Mouse (Mus musculus) urinary bladder, postnatal 25 days (tissue): ENCODE data around the gene Nlrp4c.
A peak's percentile ranks its signal among the peaks of the same experiment; 100 is the strongest.
"Not testable (repeated sequence)": the region's sequence is repeated elsewhere in the genome, so short reads cannot be mapped to it uniquely, and the experiment has no call there.

Experiments used
- DNase-seq: peaks from one replicate; pipeline ENCODE4 v3.0.0; 2022; ENCODE audit warnings: low spot score

Nlrp4c gene

DNA sequence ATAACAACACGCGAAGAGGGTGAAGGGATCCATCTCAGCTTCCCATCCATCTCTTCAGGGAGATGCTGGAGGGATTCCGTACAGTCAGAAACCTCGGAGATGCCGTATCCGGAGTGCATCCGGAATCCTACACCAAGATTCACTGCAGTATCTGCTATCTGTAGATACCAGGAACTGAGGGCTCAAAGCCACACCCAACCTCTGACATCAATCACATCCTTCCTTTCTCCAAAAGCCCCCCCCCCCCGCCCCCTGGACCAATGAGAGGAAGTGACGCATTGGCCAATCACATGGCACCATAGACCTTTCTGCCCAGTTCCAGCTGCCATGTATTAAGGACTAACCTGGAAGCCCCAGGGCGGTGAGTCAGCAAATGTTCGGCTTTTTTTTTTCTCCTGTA lies at the start of gene Nlrp4c:
Gene Nlrp4c (plus strand): TSS at position 301 of the 400 bp plus-strand sequence.
- DNase-seq = no peak

DNA sequence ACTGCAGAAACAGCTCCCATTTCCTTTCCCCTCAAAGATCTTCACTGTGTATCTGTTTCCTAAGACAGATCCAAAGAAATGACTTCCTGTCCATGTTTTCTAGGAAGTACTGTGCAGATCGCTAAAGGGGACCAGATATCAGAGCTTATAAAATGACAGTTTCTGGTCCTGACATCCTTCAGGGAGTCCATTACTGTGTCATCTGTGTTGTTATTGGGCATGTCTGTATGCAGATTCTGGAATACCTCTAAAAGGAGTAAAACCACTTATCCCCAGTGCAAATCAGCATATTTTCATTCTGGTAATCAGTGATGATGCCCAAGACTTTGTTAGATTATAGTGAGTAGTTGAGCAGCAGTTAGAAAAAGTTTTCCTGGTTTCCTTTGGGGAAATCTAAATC lies 34.1 kb upstream of the Nlrp4c start, which contains the start of gene Vmn1r65:
Gene Vmn1r65 (minus strand): TSS at position 101 of the 400 bp plus-strand sequence.
- no peak for DNase-seq

DNA sequence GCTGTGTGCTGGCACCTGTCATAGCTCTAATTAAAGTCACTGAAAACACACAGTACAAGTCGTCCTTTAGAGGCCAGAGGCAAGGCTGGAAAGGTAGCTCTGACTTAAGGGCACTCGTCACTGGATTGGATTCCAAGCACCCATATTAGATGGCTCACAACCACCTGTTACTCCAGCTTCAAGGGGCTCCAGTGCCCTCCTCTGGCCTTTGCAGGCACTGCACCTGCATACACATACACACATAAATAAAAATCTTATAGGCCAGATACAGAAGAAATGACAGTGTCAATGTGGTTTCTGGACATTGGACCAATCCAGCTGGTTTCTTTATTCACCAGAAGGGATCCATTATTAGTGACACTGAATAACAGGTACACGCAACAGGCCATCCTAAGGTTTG lies 74.5 kb downstream of the Nlrp4c start:
- DNase-seq = no peak

DNA sequence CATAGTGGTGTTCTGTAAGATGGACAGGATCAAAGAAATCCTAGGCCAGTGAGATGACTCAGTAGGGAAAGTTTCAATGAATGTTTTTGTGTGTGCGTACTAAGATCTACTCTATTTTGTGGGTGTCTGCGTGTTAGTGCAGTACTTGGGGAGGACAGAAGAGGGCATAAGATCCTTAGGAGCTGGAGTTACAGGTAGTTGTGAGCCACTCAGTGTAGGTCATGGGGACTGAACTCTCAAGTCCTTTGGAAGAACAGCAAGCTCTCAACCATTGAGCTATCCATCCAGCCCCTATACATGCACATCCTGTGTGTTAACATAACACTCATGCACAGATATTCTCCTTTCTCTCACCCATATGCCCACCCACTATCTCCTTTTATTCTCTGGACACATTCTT lies 75.1 kb downstream of the Nlrp4c start:
- not testable (repeated sequence) for DNase-seq

DNA sequence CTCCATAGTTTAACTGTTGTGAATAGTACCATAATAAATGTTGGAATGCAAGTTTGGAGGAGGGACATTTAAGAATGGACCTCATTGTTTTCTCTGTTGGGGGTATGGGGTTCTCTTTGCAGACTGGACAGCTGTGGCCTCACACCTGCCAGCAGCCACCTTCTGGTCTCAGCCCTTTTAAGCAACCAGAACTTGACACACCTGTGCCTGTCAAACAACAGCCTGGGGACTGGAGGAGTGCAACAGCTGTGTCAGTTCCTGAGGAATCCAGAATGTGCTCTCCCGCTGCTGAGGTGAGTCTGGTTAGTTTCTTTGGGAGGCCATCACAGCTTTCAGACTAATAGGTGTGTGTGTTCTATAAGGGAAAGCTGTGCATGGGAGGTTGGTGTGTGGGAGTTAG lies 76.2 kb downstream of the Nlrp4c start:
- DNase-seq = not testable (repeated sequence)

DNA sequence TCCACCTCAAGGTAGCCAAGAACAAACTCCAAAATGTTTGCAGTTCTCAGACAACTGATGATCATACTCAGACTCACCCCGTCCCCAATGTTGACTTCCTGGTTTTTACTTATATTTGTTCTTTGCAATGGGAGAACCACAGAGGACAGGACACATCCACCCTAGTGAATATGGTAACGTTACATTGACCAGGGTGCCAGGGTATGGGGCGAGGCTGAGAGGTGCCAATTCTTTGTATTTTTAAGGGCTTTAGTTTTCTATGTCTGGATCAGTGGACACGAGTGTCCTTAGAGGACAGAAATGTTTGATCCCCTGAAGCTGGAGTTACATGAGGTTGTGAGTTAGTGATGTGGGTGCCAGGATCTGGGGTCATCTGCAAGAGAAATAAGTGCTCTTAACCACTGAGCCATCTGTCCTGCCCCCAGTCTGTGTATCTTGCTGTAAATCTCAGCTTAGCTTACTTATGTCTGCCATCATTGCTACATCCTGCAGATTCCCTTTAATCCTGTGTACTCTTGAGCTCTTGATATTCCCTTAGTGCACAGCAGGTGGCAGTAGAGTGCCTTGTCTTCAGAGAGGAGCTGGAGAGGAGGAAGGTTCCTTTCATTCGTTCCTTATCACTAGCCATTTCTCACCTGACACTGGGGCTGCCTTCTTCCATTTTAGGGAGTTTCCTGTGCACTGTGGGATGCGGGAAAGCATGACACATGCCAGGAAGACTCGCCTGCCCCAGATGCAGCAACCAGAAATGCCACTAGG lies 81.9 kb downstream of the Nlrp4c start:
- peak; percentile 70 for DNase-seq

DNA sequence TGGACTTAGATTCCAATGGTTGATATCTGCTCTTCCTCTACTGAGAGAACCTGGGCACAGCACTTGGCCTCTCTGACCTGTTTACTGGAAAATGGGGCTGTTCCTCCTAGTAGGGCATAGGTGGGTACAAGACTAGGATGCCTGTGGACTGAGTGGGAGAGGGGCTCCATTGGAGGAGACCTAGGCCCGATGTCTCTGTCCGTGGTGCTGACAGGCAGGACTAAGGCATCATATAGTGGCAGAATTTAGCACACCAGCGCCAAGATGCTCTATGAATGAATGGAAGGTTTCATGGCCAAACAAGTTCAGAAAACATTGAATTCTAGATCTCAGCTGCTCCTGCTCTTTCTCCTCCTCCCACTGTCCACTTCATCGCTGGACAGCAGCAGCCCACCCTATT lies 85.4 kb downstream of the Nlrp4c start:
- DNase-seq = no peak

DNA sequence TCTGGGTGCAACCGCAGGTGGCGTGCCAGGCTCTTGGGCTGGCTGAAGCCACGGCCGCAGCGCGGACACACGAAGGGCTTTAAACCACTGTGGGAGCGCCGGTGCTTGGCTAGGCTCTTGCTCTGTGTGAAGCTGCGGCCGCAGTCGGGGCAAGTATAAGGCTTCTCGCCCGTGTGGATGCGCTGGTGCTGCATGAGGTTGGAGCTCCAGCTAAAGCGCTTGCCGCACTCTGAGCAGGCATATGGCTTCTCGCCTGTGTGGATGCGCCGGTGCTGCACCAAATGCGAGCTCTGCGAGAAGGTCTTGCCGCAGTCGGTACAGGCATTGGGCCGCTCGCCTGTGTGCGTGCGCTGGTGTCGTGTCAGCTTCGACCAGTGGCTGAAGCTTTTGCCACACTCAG lies 87.7 kb downstream of the Nlrp4c start:
- no peak for DNase-seq

DNA sequence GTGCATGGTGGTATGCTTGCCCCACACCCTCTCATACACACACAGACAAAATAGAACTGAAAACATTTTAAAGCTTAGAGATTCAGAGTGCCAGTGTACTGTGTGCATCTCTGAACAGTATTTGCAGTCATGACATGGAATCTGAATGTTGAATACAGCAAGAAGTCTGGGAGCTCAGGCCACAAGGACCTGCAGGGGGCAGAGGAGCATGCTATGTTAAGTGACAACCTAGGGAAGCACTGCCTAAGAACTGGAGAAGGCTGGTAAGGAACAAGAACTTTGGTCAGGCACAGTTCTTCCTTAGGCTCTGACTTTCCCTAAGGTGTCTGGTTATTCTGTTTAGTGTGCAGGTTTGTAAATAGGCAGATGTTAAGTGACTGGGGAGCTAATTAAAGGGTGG lies 91.5 kb downstream of the Nlrp4c start:
- DNase-seq = no peak

DNA sequence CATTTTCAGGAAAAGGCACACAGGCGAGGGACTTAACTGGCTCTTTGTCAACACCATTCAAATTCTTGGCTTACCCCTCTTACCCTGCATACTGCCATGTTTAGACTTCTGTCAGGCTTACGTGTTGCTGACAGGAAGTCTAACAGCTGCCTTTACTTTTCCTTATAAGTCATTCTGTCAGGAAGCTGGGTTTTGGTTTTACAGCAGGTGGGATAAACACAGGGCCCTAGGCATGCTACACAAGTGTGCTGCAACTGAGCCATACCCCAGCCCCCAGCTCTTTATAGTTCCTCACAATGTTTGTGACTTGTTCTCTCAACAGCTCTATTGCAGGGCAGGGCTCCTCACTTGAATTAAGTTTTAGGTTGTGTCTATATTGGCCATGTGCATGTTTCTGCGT lies 94.3 kb downstream of the Nlrp4c start:
- no peak for DNase-seq

DNA sequence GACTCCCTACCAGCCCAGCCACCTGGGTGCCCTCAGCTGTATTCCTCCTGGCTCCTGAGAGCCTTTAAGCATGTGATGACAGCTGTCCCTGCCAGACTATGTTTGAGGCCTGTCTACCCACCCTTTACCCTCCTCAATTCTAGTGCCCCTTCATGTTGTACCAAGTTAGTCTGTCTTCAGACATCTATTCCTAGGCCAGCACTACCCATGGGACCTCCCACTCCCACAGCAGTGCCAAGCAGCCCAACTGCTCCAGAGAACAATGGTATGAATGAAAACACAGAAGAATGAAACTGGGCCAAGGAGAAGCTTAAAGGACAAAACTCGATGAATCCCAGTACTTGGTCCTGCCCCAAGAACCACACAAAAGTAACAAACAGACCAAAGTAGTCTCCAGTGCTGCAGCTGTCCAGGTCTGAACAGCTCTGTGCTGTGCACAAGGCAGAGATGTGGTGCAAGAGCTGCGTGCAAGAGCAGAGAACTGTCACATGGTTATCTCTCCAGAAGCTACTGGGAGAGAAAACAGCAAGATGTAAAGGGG lies 99.1 kb downstream of the Nlrp4c start:
- DNase-seq = no peak

DNA sequence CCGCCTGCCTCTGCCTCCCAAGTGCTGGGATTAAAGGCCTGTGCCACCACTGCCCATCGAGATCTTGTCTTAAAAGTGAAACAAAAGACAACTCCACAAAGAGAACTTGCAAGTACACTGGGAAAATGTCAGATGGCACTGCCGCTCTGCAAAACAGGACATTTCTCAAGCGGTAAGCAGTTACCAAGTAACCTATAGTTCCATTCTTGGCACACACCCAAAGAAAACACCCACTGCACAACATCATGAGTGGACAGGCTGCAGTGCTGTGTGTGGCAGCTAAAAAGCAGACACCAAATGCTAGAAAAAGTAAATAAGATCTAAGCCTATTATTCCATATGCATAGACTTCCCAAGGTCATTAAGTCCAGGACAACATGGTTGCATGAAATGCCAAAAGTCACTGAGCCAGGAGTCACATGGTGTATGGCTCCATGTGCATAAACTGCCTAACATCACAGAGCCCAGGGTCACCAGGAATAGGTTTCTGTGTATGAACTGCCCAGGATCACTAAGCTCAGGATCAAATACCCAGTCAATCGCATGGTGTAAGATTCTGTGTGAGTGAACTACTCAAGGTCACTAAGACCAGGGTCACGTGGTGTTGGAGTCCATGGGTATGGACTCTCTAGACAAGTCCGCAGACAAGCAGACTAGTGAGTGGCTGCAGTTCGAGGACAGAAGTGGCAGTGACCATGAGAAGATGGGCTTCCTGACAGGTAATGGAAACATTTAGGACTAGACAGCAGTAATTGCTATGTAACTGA lies 100.6 kb downstream of the Nlrp4c start:
- DNase-seq = no peak

DNA sequence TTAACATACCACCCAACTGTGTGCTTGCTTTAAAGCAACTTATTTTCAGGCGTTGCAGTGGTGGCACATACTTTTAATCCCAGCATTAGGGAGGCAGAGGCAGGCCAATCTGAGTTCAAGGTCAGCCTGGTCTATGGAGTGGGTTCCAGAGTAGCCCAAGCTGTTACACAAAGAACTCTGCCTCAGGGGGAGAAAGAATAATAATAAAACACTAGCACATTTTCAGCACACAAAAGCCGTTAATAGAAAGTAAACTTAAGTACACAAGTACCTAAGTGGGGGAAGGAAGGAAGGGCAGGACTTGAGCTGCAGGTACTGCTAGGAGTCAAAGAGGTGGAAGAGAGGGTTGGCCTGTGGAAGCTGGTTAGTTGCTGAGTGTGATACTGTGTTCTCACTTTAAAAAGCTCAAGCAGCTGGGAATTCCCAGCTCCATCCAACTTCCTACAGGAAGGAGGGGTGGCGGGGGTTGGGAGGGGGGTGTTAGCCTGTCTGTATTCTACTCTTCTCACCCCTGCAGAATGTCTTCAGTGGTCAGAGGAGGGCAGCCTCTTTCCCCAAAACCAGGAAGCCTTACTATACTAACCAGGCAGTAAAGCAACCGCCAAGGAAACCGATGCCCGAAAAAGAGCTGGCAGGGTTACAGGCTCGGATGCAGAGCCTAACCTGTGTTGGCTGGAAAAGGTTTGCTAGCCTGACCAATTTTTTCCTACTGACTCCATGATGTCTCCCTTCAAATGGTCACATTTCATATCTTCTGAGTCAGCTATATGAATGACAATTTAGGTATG lies 101.4 kb downstream of the Nlrp4c start:
- DNase-seq = no peak

DNA sequence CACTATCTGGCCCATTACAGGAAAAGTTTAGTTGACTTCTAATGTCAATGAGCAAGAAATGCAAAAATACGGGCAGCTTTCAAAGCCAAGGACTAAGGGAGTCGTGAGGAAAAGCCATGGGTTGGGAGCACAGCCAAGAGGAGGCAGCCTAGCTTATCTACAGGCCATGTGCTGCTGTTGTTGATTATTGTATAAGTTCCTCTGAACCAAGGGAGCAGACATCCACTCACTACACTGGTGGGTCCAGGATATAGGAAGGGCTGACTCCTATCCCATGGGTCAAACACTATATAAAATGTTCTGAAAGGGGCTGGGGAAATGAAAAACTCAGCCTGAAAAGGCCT lies 102.0 kb downstream of the Nlrp4c start:
- DNase-seq = no peak

DNA sequence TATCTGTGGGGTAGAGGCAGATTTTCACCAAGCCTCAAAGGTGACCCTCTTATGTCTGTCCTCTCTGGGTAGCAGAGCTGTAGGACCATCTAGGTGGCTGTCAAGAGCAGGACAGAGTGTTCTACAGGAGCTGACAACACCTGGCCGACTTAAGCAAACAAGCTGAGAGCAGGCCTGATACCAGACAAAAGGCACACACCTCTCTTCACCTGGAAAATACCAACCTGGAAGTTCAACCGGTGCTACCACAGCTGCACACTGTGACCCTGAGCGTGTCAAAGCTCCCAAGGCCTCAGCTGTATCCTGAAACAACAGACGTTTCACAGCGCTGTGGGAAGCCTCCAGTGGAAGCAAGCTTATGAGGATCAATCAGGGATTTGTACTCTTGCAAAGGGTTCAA lies 102.7 kb downstream of the Nlrp4c start:
- no peak for DNase-seq

DNA sequence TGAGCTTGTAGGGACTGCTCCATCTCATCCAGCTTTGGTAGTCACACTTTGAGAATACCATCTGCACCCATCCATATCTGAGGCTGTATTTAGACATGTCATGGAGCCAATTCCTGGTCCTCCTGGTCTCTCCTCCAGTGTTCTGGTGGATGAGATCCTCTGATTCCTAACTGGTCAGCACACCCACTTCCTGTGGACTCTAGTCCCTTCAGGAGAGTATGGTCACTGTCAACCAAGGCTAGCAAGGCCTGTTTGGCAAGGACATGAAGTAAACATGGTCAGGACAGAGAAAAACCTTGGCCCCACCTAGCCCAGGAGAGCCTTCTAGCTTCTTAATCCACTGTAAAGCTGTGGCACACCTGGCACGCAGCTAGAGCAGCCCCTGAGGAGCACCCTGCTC lies 106.3 kb downstream of the Nlrp4c start:
- DNase-seq = no peak

DNA sequence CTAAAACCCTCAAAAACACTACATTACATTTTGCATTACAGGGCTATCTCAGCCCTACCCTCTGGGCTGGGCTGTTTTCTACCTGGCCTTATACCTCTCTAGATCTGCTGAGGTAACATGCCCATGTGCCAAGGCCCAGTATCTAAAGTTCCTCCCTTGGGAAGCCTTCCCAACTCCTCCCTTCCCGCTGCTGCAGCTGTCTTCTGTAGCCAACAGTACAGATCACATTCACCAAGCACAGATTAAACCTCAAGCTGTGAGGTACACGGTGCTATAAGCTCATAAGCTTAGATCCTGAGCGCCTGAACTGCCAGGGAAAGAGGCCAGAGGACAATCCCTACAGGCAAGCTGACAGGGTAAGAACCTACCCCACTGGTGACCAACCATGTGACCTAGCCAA lies 107.1 kb downstream of the Nlrp4c start:
- no peak for DNase-seq

DNA sequence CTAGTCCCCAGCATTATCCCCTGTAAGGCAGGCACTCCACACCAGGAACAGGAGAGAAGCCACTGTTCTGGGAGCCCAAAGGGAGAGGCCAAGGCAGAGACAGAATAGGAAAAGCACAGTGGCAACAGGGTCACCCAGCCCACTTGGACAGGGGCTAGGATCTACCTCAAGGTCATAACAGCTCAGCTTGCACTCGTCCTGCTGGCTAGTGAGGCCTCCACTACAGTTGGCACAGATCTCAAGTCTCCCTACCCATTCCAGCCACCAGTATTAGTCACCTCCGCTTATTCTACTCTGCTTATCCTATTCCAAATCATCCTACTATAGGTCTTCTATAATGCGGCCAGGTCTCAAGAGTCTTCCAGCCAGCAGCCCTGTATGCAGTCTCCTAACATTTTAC lies 108.2 kb downstream of the Nlrp4c start:
- DNase-seq = no peak

DNA sequence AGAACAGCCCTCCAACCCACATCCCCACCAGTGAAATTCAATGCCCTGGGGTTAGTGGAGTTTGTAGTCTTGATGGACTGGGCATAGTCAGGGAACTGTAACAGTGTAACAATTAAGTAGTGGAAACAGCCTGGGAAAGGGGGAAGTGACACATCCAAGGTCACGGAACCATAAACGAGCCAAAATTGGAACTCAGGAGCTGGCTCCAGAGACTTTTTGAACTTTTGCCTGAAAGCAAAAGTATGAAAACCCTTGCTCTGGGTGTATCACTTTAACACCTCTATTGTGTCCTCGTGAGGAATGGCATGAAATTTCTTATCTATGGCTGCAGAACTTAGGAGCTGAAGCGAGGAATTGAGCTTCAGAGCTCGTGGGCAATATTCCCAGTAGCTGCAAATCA lies 109.2 kb downstream of the Nlrp4c start:
- no peak for DNase-seq
